Mouse (Mus musculus): ENCODE results near the gene Itpa.

The Itpa gene

DNA sequence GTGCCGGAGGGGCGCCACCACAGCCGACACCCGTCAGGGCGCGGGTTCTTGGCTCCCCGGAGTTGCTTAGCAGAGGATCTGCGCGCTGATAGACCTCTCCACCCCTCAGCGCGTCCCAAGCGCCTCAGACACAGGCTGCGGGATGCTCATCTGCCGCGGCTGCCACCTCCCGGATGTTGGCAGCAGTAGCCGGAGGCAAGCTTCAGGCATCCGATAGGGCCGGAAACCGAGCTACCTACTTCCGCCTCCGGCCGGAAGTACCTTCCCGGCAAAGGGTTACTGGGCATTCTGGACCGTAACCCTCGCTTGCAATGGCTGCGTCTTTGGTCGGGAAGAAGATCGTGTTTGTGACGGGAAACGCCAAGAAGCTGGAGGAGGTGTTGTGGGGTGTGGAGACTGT lies at the start of gene Itpa:
TSS of gene Itpa (plus strand) at position 52 of the 400 bp plus-strand sequence.
- in situ Hi-C loops (cut with MboI, MseI) = no loop called here

DNA sequence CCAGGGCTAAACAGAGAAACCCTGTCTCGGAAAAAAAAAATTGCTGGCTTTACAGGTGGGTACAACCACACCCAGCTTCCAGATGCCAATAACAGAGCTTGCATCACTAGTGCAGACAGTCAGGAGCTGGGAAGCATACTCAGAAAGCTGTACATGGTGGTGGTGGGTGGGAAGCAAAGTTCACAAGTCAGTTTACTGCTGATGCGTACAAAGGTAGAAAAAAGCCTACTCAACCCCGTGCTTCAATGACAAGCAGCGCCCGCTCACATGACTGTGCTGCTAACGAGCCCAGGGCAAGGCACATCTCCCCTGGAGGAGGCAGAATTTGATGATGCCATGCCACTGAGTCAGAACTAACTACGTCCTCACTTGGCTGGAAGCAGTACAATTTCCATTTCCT lies 48.4 kb upstream of the Itpa start:
- in situ Hi-C loops (cut with MboI, MseI) = no loop called here

DNA sequence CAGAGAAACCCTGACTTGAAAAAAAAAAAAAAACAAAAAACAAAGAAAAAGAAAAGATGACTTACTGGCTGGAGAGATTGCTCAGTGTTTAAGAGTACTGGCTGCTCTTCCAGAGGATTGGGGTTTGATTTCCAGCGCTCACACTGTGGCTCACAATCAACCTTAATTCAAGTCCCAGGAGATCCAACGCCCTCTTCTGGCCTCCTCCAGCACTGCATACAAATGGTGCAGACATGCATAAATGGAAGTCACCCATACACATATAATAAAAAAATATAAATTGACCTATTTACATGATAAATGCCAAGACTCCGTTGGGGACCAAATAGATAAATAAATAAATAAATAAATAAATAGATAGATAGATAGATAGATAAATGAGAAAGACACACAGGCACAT lies 39.0 kb upstream of the Itpa start:
- in situ Hi-C loops (cut with MboI, MseI) = loop anchor here (25.0 kb wide), 1 partner anchor 1384 kb away; no protein-coding TSS in a partner anchor

DNA sequence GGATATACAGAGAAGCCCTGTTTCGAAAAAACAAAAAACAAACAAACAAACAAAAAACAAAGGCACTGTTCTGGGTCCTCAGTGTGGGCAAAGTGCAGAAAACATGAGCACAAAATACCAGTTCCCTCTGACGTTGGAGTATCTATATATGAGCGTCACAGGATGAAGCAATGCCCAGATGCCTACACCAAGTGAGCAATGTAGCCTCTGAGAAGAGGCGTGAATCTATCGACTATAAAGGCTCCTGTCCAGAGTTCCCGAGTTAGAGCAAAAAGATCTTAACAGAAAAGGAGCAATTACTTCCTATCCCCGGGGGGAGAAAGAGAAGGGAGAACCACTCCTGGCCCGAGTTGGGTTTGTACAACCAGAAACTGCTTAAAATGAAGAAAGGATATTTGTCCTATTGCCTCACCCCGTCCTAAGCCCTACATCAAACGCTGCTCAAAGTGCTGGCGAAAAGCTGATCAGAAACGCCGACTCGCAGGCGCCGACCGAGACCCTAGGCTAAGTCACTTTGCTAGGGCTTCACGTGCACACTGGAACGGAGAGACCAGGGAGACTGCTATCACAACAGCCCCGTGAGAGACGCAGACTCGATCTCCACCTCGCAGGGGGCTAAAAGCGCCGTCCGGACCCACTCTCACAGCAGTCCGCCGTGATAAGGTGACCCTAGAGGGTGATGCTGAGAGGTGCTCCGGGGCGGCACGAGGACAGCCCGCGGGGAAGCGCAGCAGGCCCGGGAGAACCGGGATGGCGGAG lies 38.2 kb upstream of the Itpa start:
- in situ Hi-C loops (cut with MboI, MseI) = loop anchor here (25.0 kb wide), 1 partner anchor 1383 kb away; no protein-coding TSS in a partner anchor

DNA sequence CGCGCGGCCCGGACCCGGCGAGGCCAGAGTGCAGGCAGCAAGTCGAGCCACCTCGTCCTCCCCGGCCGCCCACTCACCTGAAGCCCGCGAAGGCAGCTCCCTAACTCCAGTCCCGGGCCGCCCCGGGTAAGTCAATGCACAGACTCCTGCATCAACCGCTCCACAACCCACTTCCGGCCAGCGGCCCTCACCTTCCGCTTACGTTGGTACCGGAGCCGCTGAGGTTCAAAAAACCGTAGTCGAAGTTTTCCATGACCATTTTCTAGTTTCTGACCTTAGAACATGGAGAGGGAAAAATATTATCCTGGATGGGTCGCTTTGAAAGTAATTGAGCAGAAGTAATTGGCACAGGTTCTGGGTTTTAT lies 37.6 kb upstream of the Itpa start, which contains the start of the genes Fastkd5 and Ubox5:
TSS of gene Fastkd5 (minus strand) at position 189 of the 365 bp plus-strand sequence.
TSS of gene Ubox5 (minus strand) at position 200 of the 365 bp plus-strand sequence.
- in situ Hi-C loops (cut with MboI, MseI) = loop anchor here (25.0 kb wide), 1 partner anchor 1382 kb away; no protein-coding TSS in a partner anchor

DNA sequence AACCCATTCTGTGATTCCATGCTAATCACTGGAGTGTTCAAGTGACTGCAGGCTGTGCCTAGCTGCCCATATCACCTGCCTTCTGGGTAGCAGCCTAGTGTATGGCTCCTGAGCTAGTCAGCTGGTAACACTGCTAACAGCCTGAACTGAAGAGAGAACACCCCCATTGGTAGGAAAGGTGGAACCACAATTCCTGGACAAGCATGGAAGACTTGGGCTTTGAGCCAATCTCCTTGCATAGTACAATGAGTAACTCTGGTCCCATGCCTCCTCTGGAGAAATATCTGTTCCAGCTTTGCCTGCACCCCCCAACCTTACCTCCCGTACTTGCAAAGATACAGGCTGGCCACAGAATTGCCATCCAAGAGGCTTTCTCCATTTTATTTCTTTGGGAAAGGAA lies 35.0 kb upstream of the Itpa start:
- in situ Hi-C loops (cut with MboI, MseI) = loop anchor here (25.0 kb wide), 1 partner anchor 1380 kb away; no protein-coding TSS in a partner anchor

DNA sequence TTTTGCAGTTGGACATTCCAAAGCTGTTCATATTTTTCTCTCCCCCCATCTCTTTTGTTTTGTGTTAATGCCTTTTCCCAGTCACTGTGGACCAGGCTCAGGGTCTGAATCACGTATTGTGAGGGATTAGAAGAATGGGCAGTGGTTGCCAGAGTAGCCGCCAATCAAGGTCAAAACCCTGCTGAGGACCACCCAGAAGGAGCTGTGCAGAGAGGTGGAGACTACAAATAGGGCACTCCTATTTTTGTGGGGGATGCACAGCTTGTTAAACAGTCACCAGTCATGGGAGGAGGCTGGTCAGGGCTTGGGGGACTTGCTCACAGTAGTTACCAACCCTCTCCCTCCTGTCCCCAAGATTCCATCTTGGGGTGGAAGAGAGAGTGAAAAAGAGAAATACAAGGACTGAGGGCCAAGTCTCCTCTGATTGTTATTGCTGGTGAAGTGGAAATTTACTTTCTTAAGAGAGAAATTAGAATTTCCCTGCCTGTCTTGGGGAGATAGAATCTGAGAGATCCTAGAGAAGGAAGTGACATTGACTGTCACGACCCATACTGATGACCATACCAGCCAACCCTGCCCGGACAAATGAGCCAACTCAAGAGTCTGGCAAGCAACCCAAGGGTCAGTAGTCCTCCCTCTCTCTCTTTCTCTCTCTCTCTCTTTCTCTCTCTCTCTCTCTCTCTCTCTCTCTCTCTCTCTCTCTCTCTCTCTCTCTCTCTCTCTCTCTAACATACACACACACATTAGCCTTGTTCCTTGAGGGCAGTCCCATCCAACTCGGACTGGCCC lies 34.3 kb upstream of the Itpa start:
- in situ Hi-C loops (cut with MboI, MseI) = loop anchor here (25.0 kb wide), 1 partner anchor 1379 kb away; no protein-coding TSS in a partner anchor

DNA sequence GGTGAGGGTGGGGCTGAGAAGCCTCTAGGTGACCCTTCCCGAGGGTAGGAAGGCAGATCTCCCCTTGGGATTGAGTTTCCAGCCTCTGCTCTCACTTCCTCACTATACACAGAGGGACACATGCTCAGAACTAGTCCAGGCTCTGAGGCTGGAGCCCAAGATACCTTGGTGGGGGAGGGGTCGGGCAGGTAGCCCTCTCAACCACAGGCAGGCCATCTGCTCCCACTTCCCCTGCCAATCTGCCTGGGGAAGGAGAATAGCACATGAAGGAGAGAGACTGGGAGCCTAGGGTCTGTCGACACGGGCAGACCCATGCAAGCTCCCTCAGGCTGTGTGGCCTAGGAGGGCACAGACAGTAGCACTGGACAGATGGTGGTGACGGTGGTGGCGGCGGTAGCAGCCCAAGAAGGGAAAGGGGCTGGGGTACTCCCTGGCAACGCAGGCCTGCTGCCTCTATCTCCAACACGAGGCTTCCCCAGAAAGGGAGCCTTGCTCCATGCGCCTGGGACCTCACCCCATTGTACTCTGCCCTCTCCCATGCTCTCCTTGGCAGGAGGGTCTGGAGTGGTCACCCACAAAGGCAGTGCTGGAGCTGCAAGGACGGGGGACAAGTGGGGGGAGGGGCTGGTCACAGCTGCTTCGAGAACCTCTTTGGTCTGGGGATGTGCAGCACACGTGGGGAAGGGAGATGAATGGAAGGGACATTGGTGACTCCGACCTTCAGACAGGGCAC lies 33.2 kb upstream of the Itpa start:
- in situ Hi-C loops (cut with MboI, MseI) = loop anchor here (25.0 kb wide), 1 partner anchor 1378 kb away; no protein-coding TSS in a partner anchor

DNA sequence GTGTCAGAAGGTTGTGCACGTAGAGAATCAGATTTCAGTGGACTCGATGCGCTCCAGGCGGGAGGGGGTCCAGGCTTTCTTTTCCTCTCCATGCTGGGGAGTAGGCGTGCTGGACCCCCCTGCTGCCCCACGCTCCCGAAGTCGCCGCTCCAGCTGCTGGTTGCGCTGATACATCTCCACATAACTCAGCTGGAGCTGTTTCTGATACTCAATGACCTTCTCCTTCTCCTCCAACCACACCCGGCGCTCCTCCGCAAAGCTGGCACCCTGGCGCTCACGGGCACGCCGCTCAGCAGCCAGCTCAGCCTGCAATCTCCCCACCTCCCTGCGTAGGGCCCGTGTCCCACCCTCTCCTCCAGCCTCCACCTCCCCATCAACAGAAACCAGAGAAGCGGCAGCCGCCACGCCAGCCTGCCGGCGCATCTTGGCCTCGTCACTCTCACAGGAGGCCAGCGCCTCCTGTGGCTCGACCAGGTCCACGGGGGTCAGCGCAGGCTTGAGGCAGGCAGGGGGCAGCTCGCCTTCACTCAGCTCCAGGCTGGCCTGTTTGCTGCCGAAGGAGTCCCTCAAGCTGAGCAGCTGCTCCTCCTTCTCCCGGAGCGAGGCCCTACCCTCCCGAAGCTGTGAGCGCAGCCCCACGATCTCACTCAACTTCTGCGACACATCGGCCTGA lies 32.5 kb upstream of the Itpa start:
- in situ Hi-C loops (cut with MboI, MseI) = loop anchor here (25.0 kb wide), 1 partner anchor 1377 kb away; no protein-coding TSS in a partner anchor

DNA sequence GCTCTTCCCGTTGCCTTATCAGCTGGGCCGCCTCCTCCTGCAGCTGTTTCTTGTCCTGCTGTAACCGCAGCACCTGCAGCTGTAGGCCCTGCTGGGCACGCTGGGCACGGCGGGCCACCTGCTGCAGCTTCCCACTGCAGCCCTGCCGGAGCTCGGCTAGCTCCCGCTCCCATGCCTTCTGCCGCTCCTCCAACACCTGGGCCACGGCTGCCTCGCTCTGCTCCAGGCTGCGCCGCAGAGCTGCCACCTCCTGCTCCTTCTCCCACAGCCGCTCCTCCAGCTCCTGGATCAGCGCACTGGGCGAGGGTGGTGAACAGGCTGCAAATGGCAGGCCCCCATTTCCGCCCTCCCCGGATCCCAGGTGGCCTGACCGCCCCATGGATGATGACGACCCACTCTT lies 31.6 kb upstream of the Itpa start:
- in situ Hi-C loops (cut with MboI, MseI) = loop anchor here (25.0 kb wide), 1 partner anchor 1376 kb away; no protein-coding TSS in a partner anchor

DNA sequence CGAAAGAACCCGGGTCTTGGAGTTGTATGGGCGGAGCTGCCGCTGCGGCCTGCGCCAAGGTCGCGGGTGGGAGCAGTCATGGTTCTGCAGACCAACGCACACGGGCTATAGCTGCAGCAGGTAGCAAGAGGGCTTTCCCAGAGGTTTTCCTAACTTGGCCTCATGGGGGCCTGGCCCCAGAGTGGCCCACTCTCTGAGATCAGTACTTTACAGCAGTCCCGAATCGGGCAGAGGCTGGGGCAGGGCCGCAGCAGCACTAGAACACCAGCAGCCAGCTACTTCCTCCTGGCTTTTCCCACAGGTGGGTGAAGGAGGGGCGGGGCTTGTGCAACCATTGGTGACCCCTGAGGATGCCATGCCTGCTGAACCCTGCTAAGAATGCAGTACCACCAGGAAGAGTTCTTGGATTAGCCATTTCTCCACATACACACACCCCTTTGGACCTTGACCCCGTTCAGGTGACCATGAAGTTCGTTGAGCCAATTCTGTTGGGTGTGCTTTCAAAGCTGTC lies 29.3 kb upstream of the Itpa start:
- in situ Hi-C loops (cut with MboI, MseI) = loop anchor here (25.0 kb wide), 1 partner anchor 1374 kb away; no protein-coding TSS in a partner anchor

DNA sequence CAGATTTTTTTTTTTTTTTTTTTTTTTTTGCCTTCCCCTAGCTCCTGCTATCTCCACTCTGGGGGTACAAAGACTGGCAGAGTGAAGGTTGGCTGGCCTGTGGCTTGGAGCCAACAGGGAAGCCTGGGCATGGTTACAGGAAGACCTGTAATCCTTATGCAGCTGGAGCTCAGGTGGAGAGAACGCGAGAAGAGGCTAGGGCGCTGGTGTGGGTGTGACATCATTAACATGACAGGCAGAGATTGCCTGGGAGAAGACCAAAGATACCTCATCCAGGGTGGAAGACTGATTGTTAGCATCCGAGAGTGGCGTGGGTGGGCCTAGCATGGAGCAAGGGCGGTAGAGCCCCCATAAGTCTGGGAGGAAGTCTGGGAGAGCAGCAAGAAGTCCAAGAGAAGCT lies 28.1 kb upstream of the Itpa start:
- in situ Hi-C loops (cut with MboI, MseI) = loop anchor here (25.0 kb wide), 1 partner anchor 1373 kb away; no protein-coding TSS in a partner anchor

DNA sequence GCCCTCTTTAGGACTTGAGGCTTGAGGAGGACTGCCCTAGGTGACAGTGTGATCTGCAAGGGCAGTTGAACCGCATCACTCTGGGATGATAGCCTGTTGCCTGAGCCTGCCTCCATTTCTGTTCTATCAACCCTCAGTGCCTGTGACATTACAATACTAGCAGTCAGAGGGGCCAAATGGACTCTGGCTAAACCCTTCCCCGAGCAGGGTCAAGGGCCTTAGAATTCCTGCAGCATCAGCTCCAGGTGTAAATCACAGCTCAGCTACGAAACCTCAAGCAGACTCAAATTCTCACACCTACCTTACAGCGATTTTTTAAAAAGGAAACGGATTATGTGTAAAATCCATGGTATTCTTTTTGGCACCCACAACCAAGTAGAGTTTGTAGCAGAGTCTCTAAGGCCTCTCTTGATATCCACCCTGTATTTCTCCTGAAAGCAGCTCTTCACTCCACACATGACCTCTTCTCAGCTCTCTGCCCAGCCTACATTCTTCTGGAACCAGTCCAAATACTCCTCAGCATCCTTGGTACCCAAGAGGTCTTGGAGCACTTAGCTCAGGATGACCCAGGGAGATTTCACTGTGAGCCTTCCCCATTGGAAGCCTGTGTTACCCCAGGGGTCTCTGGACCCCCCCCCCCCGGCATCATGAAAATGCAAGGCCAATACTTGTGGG lies 25.9 kb upstream of the Itpa start:
- in situ Hi-C loops (cut with MboI, MseI) = loop anchor here (25.0 kb wide), 1 partner anchor 1371 kb away; no protein-coding TSS in a partner anchor

DNA sequence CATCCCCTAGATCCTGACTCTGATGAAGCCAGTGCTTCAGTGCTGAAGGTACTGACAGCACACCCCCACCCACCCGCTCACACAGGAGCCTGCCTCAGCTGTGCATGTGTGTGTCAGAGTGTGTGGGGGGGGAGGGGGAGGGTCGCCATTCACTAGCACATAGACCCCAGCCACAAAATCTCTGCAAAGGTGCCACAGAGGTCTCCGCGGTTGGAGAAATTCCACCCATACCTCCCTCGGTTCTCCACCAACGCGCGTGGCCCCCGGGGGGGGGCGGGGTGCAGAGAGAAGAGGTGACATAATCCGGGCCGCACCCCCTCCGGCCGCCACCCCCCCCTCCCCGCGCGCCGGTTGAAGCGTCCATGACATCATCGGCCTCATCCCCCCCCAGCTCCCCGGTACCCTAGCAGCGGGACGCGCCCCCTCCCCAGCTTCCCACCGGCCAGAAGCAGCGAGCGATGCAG lies 25.2 kb upstream of the Itpa start:
- in situ Hi-C loops (cut with MboI, MseI) = loop anchor here (25.0 kb wide), 1 partner anchor 1370 kb away; no protein-coding TSS in a partner anchor

DNA sequence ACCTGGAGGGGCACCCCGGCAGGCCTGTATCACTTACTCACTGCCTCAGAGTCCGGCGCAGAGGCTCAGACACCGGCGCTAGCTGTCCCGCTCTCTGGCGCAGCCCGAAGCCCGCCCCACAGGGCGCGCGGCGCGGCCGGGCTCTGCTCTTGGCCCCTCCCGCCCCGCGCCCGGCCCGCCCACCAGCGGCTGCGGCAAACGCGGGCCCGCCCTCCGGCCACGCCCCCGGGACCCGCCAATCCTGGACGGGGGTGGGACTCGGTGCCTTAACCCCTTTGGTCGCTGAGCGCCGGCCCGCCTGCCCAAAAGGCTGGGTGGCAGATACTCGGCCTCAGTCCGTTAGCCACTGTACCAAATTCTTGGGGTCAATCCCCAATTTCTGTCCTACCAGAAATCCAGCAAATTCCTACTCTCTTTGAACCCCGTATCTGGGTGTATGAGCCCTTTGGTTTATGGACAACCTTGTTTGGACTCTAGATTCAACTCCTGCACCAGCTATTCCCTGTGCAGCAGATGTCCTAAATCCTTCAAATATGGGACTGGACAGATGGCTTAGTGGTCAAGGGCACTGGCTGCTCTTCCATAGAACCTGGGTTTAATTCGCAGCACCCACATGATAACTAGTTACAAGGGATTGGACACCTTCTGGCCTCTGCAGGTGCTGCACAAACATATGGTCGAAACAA lies 24.6 kb upstream of the Itpa start, which contains the start of gene Lzts3:
TSS of gene Lzts3 (minus strand) at position 120 of the 686 bp plus-strand sequence.
- in situ Hi-C loops (cut with MboI, MseI) = loop anchor here (25.0 kb wide), 1 partner anchor 1369 kb away; no protein-coding TSS in a partner anchor

DNA sequence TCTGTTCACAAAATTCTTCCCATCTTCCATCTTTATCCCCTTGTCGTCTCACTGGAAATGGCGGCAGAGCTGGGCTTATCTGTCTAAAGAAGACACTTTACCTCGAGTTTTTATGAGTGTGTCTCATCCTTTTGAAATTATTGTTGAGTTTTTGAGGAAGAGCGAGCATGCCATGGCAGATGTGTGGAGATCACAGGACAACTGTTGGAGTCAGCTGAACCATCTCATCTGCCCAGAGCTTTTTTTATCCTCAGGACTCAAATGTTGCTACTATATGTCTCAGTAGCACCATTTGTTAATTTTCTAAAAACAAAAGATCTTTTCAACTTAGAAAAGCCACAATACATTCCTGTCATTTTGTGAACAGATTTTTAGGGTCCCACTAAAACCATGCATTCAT lies 22.2 kb upstream of the Itpa start:
- in situ Hi-C loops (cut with MboI, MseI) = loop anchor here (25.0 kb wide), 1 partner anchor 1367 kb away; no protein-coding TSS in a partner anchor

DNA sequence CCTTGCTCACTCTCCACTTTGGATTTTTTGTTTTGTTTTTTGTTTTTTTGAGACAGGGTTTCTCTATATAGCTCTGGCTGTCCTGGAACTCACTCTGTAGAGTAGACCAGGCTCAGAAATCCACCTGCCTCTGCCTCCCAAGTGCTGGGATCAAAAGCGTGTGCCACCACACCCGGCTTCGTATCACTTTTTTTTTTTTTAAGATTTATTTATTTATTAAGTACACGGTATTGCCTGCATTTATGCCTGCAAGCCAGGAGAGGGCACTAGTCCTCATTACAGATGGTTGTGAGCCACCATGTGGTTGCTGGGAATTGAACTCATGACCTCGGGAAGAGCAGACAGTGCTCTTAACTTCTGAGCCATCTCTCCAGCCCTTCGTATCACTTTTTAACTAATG lies 18.4 kb upstream of the Itpa start:
- in situ Hi-C loops (cut with MboI, MseI) = loop anchor here (25.0 kb wide), 1 partner anchor 1363 kb away; no protein-coding TSS in a partner anchor

DNA sequence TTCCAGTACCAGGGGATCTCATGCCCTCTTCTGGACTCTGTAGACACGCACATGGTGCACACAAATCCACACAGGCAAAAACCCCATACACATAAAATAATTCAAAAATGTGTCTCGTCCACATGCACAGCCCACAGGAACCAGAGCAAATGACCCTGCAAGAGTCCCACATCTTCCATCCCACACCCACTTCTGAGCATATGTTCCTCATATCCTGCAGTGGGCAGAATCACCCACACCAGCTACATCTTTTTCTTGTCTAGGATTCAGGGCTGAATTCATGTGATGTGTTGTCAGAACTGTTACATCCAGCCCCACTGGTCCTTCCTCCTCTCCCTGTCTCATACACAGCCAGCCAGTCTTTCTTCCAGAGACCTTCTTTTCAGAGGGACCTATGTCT lies 14.1 kb upstream of the Itpa start:
- in situ Hi-C loops (cut with MboI, MseI) = loop anchor here (10.0 kb wide), 1 partner anchor 369 kb away; the partner anchor contains the start of gene Idh3b

DNA sequence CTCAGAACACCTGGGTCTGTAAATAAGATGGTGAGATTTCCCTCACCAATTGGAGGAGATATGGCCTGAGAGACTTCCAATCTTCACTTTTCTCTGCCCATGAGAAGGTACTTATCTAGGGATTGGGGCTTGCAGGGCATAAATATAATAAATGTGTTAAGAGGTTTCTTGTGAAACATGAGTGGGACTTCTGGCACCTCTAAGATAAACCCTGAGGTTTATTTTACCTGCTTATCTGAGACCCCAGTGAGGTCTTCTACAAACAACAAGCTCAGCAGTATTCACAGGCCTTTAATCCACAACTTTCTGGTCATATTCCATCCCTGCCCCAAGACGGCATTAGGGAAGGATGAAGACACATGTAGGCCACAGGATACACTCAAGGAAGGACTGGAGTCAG lies 13.7 kb upstream of the Itpa start:
- in situ Hi-C loops (cut with MboI, MseI) = loop anchor here (10.0 kb wide), 1 partner anchor 369 kb away; the partner anchor contains the start of gene Idh3b

Data from T-helper 1 cell (primary cell).